Mouse (Mus musculus) natural killer cell, adult 2 months (primary cell): ENCODE measurements around the gene Tpst1.
"Not testable (repeated sequence)": the region's sequence is repeated elsewhere in the genome, so short reads cannot be mapped to it uniquely, and the experiment has no call there.

Experiments
- DNase-seq, 2 experiments: peaks; one replicate each; pipeline ENCODE4 v3.0.0; 2022; ENCODE audit warnings: low spot score in 2 of 2

Gene Tpst1

DNA sequence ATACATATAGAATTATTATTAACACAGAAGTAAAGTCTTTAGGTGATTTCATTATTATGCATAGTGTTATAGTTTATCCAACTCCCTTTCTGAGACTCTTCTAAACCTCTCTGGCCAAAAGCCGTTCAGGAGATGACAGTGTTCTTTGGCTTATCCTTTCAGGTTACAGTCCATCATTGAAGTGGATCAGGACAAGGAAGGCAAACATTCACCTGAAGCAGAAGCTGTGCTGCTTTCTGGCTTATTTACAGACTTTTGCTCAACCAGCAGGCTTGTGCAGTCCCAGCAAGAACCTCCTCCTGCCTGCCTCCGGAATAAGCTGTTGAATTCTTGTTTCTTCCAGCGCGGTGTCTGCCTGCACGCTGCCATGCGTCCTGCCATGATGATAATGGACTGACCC lies at the start of gene Tpst1:
Gene Tpst1 (plus strand): TSS at position 301 of the 400 bp plus-strand sequence.
- DNase-seq = no peak

DNA sequence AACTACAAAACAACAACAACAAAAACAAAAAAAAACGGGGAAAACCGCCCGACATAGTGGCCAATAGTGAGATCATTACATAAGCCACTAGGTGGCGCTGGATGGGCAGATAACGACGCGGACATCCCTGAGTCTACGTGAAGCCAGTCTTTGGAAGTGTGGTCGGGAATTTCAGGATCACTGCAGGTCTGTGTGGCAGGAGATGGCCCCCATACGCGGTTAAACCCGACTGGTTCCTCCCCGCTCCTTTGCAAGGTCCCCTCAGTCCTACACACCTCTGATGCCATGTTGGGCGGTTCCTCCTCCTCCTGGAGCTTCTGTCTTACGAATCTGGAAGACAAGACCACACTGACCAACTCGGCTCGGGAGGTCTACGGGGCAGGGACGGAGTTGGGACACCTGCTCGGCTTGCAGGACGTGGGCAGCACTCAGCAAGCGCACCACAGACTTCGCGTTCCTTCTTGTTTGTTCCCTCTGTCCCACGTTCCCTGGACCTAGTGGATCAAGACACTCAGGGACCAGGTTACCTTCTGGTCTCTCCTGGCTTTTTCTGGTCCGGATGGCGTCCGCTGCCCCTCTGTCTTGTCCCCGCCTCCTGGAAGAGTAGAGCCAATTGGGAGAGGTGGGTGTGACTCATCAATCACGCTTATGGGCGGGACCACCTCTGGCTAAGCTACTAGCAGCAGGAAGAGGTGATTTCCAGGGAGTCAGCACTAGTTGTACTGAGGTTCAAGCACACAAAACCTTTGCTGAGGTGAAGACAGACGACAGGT lies 49.2 kb upstream of the Tpst1 start:
- peak; percentile 80 to 82 for DNase-seq

DNA sequence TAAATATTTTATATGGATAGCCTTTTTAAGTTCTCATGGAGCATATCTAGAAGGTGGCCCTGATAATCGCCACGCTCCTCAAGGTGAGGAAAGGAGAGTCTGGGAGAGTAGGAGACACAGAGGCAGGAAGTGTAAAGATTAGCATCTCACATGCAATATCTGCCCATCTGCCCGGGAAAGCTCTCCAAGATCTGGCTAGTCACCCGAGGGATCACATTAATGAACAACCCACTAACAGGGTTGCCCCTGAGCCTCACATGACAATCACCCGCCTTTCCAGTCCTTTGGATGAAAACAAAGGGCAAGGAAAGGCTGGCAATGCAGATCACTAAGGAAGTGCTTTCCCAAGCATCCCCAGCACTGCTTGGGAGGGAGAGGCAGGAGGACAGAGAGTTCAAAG lies 46.0 kb upstream of the Tpst1 start:
- DNase-seq = no peak

DNA sequence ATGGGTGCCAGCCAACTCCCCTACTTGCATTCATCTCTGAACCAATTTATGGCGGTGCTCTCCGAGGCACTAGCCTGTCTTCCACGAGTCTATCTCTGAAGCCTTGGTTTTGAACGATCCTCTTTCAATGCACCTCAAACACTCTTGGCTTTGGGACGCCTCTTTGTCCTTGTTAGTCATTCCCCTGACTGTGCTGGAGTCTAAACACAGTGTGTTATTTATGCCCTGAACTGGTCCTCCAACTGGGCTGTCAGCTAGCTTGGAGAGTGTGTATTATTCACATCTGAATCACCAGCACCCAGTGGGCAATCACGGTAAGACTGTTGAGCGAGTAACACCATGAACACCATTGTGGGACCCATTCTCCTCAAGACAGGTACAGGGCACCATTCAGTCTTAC lies 45.4 kb upstream of the Tpst1 start:
- no peak for DNase-seq

DNA sequence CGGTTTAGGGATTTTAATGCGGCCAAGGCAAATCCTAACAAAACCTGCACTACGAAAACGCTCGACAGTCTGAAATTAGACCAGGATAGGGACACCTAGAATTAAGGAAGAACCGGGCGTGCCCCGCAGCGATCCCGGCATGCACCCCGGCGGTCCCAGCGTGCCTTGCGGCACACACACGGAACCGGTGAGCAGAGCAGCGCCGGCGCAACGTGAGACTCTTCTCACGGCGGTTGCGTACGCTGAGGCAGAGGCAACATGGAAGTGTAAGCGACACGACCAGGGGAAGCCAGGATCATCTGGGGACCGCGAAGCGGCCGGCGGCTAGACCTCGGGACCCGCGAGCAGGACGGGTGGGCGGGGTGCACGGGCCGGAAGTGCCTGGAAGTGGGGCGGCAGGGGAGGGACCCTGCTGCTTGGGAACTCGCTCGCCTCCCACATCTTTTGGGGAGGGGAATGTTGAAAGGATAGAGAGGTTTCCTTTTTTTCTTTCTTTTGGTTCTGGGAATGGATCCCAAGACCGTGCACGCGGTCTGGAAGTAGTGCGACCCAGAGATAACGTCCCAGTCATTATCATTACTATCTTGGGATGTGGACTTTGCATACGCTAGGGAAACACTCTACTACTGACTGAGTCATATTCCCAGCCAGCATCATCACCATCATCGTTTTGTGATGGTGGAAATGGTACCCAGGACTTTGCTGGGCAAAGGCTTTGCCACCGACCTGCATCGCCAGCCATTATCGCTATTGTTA lies 43.8 kb upstream of the Tpst1 start, which contains the start of the genes Asl and Crcp:
Gene Asl (minus strand): TSS at position 106 of the 756 bp plus-strand sequence.
Gene Crcp (plus strand): TSS at position 149 of the 756 bp plus-strand sequence.
- DNase-seq = peak; percentile 66 to 77

- no peak for DNase-seq
Observed at GRCm38 (mm10) chr5:130031410-130032390, 41.4 kb upstream of the Tpst1 start.

DNA sequence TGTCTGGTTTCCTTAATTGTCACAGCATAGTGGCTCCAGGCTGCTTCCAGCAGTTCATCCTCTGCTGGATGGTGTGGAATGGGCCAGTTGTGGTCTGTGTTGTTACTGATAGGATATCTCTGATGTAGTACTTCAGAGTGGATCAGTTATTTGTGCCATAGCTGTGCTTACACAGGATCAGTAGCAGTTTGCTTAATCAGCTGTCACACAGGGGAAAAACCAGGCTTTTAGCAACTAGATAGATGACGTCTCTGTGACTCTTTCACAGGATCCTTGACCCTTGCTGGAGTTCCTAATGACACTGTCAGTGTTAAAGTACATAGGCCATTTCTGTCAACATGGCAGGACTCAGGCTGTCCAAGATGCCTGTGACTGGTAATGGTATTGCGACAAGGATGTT lies 39.3 kb upstream of the Tpst1 start:
- no peak for DNase-seq

GRCm38 (mm10) chr5:130036300-130036699 lies 36.8 kb upstream of the Tpst1 start:
- not testable (repeated sequence) for DNase-seq

DNA sequence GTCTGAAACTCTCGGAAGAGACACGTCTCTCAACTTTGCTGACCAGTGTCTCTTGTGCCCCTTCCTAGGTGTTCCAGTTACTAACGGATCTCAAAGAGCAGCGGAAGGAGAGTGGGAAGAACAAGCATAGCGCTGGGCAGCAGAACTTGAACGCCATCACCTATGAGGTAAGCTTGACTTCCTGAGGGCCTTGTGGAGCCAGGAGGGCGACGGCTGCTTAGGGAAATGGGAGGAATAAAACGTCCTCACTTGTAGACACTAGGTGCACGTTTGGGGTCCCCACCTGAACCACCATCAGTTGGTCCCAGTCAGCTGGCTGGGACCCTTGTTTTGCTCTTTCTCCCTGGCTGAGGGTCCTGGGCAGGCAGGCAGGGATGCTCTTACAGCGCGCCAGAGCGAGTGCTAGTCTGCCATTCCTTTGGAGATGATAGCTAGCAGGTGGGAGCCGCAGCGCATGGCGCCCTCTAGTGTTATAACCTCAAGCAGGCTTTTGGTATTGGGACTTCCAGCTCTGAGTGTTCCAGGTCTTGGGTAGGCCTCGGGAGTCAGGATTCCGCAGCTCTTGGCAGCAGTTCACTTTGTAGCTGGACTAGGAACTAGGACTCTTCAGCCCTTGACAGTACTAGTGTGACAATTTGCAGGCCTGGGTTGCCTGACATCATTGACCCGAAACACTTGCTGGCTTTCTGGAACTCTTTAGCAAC lies 35.2 kb upstream of the Tpst1 start:
- peak; percentile 9 to 35 for DNase-seq

DNA sequence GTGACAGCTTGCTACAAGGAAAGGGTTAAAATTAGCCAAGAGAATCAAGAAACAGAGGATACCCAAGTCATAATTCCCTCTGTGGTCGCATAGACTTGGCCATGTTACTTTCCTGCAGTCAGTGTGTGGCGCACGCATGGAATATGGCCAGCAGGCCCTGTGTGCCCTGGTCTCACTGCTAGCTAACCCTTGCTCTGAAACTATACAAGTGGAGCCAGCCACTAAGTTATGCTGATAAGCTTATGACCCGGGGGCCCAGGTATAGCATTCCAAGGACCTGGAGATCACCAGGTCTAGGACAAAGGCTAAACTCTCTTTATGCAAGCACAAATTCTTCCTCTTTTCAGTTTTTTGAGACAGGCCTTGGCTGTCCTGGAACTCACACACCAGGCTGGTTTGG lies 32.3 kb upstream of the Tpst1 start:
- no peak for DNase-seq

DNA sequence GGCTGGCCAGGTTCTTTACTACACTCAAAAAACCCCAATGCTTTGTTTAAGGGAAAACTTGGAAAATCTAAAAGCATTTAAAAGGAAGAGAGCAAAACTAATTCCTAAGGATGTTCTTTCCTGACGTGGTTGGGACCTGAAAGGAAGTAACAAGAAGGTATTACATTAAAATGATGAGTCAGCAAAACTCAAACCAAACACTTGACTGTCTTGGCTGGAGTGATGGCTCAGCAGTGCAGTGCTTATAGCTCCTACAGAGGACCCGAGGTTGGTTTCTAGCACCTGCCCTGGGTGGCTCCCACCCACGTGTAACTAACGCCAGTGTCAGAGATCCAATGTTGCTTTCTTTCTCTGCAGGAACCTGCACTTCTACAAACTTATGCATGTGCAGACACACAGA lies 31.9 kb upstream of the Tpst1 start:
- DNase-seq = no peak

- no peak for DNase-seq
Observed at GRCm38 (mm10) chr5:130043741-130044140, 29.4 kb upstream of the Tpst1 start.

DNA sequence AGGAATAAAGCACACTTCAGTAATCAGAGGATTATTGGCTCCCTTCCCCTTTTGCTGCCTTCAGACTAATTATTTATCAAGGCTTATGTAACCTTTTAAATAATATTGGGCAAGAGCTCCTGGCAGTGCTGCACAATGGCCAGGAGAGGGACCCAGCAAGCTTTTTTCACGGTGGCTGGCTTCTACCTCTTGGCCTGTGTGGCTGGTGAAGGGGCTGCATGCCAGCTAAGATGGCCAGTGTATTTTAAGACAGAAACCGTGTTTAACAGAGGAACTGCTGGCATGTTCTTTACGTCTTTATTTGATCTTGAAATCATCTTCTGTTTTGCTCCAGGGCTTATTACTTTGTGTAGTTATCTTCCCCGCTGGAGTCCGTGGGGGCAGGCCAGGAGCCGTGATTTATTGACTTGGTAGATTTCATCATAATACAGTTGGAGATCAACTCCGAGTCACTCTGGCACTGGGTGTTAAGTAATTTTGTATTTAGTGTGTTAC lies 28.9 kb upstream of the Tpst1 start:
- no peak for DNase-seq

GRCm38 (mm10) chr5:130046100-130046499 lies 27.0 kb upstream of the Tpst1 start:
- no peak for DNase-seq

DNA sequence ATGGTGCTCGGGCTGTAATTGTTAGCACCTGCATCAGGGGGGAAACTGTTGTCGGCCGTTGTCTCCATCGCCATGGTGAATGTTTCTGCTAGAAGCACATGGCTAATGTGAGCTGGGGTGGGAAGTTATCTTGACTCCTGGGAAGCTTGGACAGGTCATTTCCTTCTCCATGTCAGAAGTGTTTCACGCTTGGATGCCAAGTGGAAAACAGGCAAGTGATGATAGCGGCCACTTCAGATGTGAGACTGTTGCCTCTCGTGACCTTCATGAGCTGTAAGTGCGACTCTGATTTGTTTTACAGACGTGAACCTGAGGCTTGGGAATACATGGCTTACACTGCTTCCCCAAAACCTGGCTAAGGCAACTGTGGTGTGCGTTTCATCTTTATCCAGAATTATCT lies 26.5 kb upstream of the Tpst1 start:
- no peak for DNase-seq

GRCm38 (mm10) chr5:130047013-130047412 lies 26.1 kb upstream of the Tpst1 start:
- no peak for DNase-seq

GRCm38 (mm10) chr5:130048786-130049520 lies 24.2 kb upstream of the Tpst1 start:
- no peak for DNase-seq

GRCm38 (mm10) chr5:130050416-130050815 lies 22.7 kb upstream of the Tpst1 start:
- no peak for DNase-seq

DNA sequence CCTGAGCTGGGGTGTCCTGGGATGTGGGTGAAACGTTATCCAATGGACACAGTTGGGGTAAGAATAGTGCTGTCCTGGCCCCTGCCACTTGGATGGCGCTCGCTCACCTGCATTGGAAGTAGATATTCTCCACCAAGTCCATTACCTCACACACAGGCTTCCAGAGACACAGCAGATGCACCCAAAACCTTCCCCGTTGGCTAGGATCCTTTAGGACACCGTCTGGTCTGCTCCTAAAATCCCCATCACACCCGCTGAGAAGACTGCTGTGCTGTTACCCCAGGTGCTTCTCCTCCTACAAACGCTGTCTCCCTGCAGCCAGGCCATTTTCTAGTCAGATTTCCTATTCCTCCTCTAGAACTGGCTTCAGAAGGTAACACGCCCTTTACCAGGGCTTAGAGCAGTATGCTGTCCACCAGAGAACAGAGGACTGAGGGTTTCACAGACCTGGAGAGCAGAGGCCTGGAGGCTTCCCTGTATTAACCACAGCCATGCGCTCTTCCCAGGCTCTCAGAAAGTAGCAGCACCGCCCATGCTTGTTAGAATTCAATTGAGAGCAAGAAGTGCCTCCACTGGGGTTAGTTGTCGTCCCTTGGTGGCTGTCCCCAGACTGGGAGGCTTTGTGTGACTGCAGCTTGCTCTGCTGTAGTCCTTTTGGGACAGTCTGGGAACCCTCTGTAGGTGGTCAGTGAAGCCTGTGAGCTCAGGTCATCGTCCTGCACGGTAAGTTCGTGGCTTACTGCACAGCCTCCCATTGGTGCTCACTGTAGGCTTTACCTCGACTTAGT lies 21.9 kb upstream of the Tpst1 start:
- DNase-seq = no peak
